Comparison of ENCODE assay signal across 16 mouse cellular contexts in genomic region chr7:137033177-137033576, GRCm38 (mm10).
"Had no signal": no experiment of that assay in that cellular context is flagged by ENCODE, and none has a peak within 500 bp of the region (broad histone marks: within the 10 kb centered on the region; RNA-seq: fewer than 3 reads in every experiment).

No protein-coding gene starts in this region.

- H3K9me3 ChIP-seq: neural tube, embryonic 15.5 days; stomach, embryonic 15.5 days had no signal

- H3K27me3 ChIP-seq: neural tube, embryonic 13.5 days; neural tube, embryonic 15.5 days; stomach, embryonic 15.5 days had no signal

- H3K27ac ChIP-seq: neural tube, embryonic 13.5 days; neural tube, embryonic 15.5 days; stomach, embryonic 15.5 days; stomach, postnatal 0 days had no signal

- H3K9ac ChIP-seq: neural tube, embryonic 13.5 days; neural tube, embryonic 15.5 days; stomach, embryonic 15.5 days had no signal

- H3K4me2 ChIP-seq: neural tube, embryonic 13.5 days; neural tube, embryonic 15.5 days; stomach, embryonic 15.5 days had no signal

- H3K4me3 ChIP-seq: neural tube, embryonic 13.5 days; neural tube, embryonic 15.5 days; stomach, embryonic 15.5 days had no signal

- DNase-seq: retina, postnatal 1 day; right cerebral cortex, adult 18-20 months; right cerebral cortex, postnatal 14 days; right cerebral cortex, postnatal 25 days; right cerebral cortex, postnatal 4 days; spleen, adult 18-20 months; thymus, adult 18-20 months; thymus, adult 2 months; thymus, postnatal 14 days; thymus, postnatal 25 days; thymus, postnatal 36 days; thymus, postnatal 4 days had no signal

- H3K36me3 ChIP-seq: neural tube, embryonic 13.5 days; neural tube, embryonic 15.5 days; stomach, embryonic 15.5 days had no signal
